Mouse (Mus musculus) lung, adult 2 months (tissue): ENCODE results near the gene Kdm2a.

ENCODE experiments used
- CTCF ChIP-seq: fragments of 200-500 bp; IDR thresholded peaks from 2 replicates; pipeline ENCODE4 v1.5.1; 2011; ENCODE audit warnings: mild to moderate bottlenecking, low read length, control low read depth; ENCODE audit not compliant: insufficient read depth
- POLR2A ChIP-seq: fragments of 200-500 bp; IDR thresholded peaks from 2 replicates; pipeline ENCODE4 v1.6.1; 2011; ENCODE audit warnings: low read depth, mild to moderate bottlenecking, control low read depth, low read length, borderline replicate concordance; ENCODE audit errors: extremely low read depth

- no peak; the same call in 1 of the 2 replicates for TF ChIP-seq POLR2A
- no peak for TF ChIP-seq CTCF
Measured at GRCm38 (mm10) chr19:4301735-4302651, 96.1 kb downstream of the Kdm2a start.
